Mouse (Mus musculus): Measurements from ENCODE around the gene Zmynd11. TPM values are rescaled to one million over a fixed set of nuclear protein-coding genes. Genes with fewer than 3 reads are reported as not detected.

Gene Zmynd11
- polyA plus RNA-seq (2015; fragmentation: Nextera tagmentation; extraction: Ambion mirVana) = 130 and 139 TPM in 2 replicates

- peak; percentile 82 for ATAC-seq (ENCODE audit: low read depth)
- Histone ChIP-seq H3K4me1 (replicated peaks; ENCODE audit: control insufficient read depth, insufficient read depth, low read length) (peaks cover 29% of the 10 kb centered on the region), H3K36me3 (ENCODE audit: control insufficient read depth, insufficient read depth, low read length) (no peaks in the 10 kb centered on the region), H3K9me3 (ENCODE audit: control insufficient read depth, low read length) (no peaks in the 10 kb centered on the region), H3K9ac (ENCODE audit: low read length) (peak within 1 kb of the TSS; percentile 100), H3K4me2 (ENCODE audit: low read depth, low read length) (peak within 1 kb of the TSS; percentile 61), H3K27me3 (ENCODE audit: control insufficient read depth, insufficient read depth, low read depth, low read length) (no peaks in the 10 kb centered on the region), H3K27ac (ENCODE audit: low read length) (peak within 1 kb of the TSS; percentile 99), H3K4me3 (ENCODE audit: low read length) (peak within 1 kb of the TSS; percentile 80)
- WGBS = under 1% methylated on average over 63 of the region's 98 CpGs
These were observed at the start of gene Zmynd11 for GRCm38 (mm10) chr13:9764646-9765536. Gene Zmynd11 (minus strand): TSS chr13:9765330.

GRCm38 (mm10) chr13:9795889-9796631 is 30.9 kb upstream of the Zmynd11 start:
- H3K4me2 ChIP-seq (ENCODE audit: low read depth, low read length) = peak overlapping the region; percentile 42
- H3K27ac ChIP-seq (ENCODE audit: low read length) = no peak overlapping the region
- peak overlapping the region; percentile 6; the same call in 1 of the 2 replicates for H3K4me3 ChIP-seq (ENCODE audit: low read length)
- ATAC-seq (ENCODE audit: low read depth) = no peak
- 8% methylated on average over 12 of the region's 12 CpGs for WGBS
- no peaks in the 10 kb centered on the region for H3K9me3 ChIP-seq (ENCODE audit: control insufficient read depth, low read length)
- no peaks in the 10 kb centered on the region for H3K4me1 ChIP-seq (replicated peaks; ENCODE audit: control insufficient read depth, insufficient read depth, low read length)
- peaks cover 3% of the 10 kb centered on the region; the same call in 1 of the 2 replicates for H3K27me3 ChIP-seq (ENCODE audit: control insufficient read depth, insufficient read depth, low read depth, low read length)
- no peaks in the 10 kb centered on the region for H3K36me3 ChIP-seq (ENCODE audit: control insufficient read depth, insufficient read depth, low read length)
- no peak overlapping the region for H3K9ac ChIP-seq (ENCODE audit: low read length)

GRCm38 (mm10) chr13:9786050-9786449 is 20.9 kb upstream of the Zmynd11 start:
- ATAC-seq (ENCODE audit: low read depth) = no peak
- H3K4me1 ChIP-seq (replicated peaks; ENCODE audit: control insufficient read depth, insufficient read depth, low read length) = no peaks in the 10 kb centered on the region

GRCm38 (mm10) chr13:9783717-9784116 is 18.6 kb upstream of the Zmynd11 start:
- 57% methylated on average over 3 of the region's 3 CpGs for WGBS

More at GRCm38 (mm10) chr13:9786050-9786449, 20.9 kb upstream of the Zmynd11 start:
- no peaks in the 10 kb centered on the region for H3K9me3 ChIP-seq (ENCODE audit: control insufficient read depth, low read length)
- no peak overlapping the region for H3K4me2 ChIP-seq (ENCODE audit: low read depth, low read length)
- H3K9ac ChIP-seq (ENCODE audit: low read length) = no peak overlapping the region
- H3K4me3 ChIP-seq (ENCODE audit: low read length) = no peak overlapping the region
- H3K27ac ChIP-seq (ENCODE audit: low read length) = no peak overlapping the region
- no peaks in the 10 kb centered on the region for H3K27me3 ChIP-seq (ENCODE audit: control insufficient read depth, insufficient read depth, low read depth, low read length)
- H3K36me3 ChIP-seq (ENCODE audit: control insufficient read depth, insufficient read depth, low read length) = no peaks in the 10 kb centered on the region
- 62% methylated on average over 3 of the region's 3 CpGs for WGBS

GRCm38 (mm10) chr13:9775901-9776300 is 10.8 kb upstream of the Zmynd11 start:
- 29% methylated on average over 5 of the region's 5 CpGs for WGBS
- Histone ChIP-seq H3K9ac (ENCODE audit: low read length) (no peak overlapping the region), H3K9me3 (ENCODE audit: control insufficient read depth, low read length) (no peaks in the 10 kb centered on the region), H3K4me2 (ENCODE audit: low read depth, low read length) (no peak overlapping the region), H3K4me3 (ENCODE audit: low read length) (no peak overlapping the region), H3K27ac (ENCODE audit: low read length) (no peak overlapping the region), H3K27me3 (ENCODE audit: control insufficient read depth, insufficient read depth, low read depth, low read length) (no peaks in the 10 kb centered on the region), H3K4me1 (replicated peaks; ENCODE audit: control insufficient read depth, insufficient read depth, low read length) (no peaks in the 10 kb centered on the region), H3K36me3 (ENCODE audit: control insufficient read depth, insufficient read depth, low read length) (no peaks in the 10 kb centered on the region)
- ATAC-seq (ENCODE audit: low read depth) = no peak

More at GRCm38 (mm10) chr13:9783717-9784116, 18.6 kb upstream of the Zmynd11 start:
- no peaks in the 10 kb centered on the region for H3K9me3 ChIP-seq (ENCODE audit: control insufficient read depth, low read length)
- no peak for ATAC-seq (ENCODE audit: low read depth)
- H3K4me1 ChIP-seq (replicated peaks; ENCODE audit: control insufficient read depth, insufficient read depth, low read length) = no peaks in the 10 kb centered on the region
- H3K27me3 ChIP-seq (ENCODE audit: control insufficient read depth, insufficient read depth, low read depth, low read length) = no peaks in the 10 kb centered on the region
- H3K27ac ChIP-seq (ENCODE audit: low read length) = no peak overlapping the region
- H3K9ac ChIP-seq (ENCODE audit: low read length) = no peak overlapping the region
- H3K4me3 ChIP-seq (ENCODE audit: low read length) = no peak overlapping the region
- no peaks in the 10 kb centered on the region for H3K36me3 ChIP-seq (ENCODE audit: control insufficient read depth, insufficient read depth, low read length)
- no peak overlapping the region for H3K4me2 ChIP-seq (ENCODE audit: low read depth, low read length)

- ATAC-seq (ENCODE audit: low read depth) = no peak
- Histone ChIP-seq H3K36me3 (ENCODE audit: control insufficient read depth, insufficient read depth, low read length) (no peaks in the 10 kb centered on the region), H3K4me1 (replicated peaks; ENCODE audit: control insufficient read depth, insufficient read depth, low read length) (no peaks in the 10 kb centered on the region), H3K9me3 (ENCODE audit: control insufficient read depth, low read length) (no peaks in the 10 kb centered on the region), H3K9ac (ENCODE audit: low read length) (no peak overlapping the region), H3K27ac (ENCODE audit: low read length) (no peak overlapping the region), H3K4me2 (ENCODE audit: low read depth, low read length) (no peak overlapping the region), H3K27me3 (ENCODE audit: control insufficient read depth, insufficient read depth, low read depth, low read length) (no peaks in the 10 kb centered on the region), H3K4me3 (ENCODE audit: low read length) (no peak overlapping the region)
These were observed 8.9 kb upstream of the Zmynd11 start for GRCm38 (mm10) chr13:9774077-9774476.

- H3K27me3 ChIP-seq (ENCODE audit: control insufficient read depth, insufficient read depth, low read depth, low read length) = no peaks in the 10 kb centered on the region
- no peak for ATAC-seq (ENCODE audit: low read depth)
- H3K4me3 ChIP-seq (ENCODE audit: low read length) = no peak overlapping the region
- 49% methylated on average over 5 of the region's 5 CpGs for whole genome bisulfite sequencing
- no peaks in the 10 kb centered on the region for H3K36me3 ChIP-seq (ENCODE audit: control insufficient read depth, insufficient read depth, low read length)
- H3K4me2 ChIP-seq (ENCODE audit: low read depth, low read length) = no peak overlapping the region
- H3K9me3 ChIP-seq (ENCODE audit: control insufficient read depth, low read length) = no peaks in the 10 kb centered on the region
- peaks cover 11% of the 10 kb centered on the region for H3K4me1 ChIP-seq (replicated peaks; ENCODE audit: control insufficient read depth, insufficient read depth, low read length)
- no peak overlapping the region for H3K27ac ChIP-seq (ENCODE audit: low read length)
- no peak overlapping the region for H3K9ac ChIP-seq (ENCODE audit: low read length)
These were observed 2.1 kb upstream of the Zmynd11 start for GRCm38 (mm10) chr13:9767279-9767678.

GRCm38 (mm10) chr13:9766497-9766896 is 1.4 kb upstream of the Zmynd11 start:
- H3K9me3 ChIP-seq (ENCODE audit: control insufficient read depth, low read length) = no peaks in the 10 kb centered on the region
- no peak overlapping the region for H3K27ac ChIP-seq (ENCODE audit: low read length)
- no peak overlapping the region for H3K4me2 ChIP-seq (ENCODE audit: low read depth, low read length)
- H3K36me3 ChIP-seq (ENCODE audit: control insufficient read depth, insufficient read depth, low read length) = no peaks in the 10 kb centered on the region
- no peak overlapping the region for H3K9ac ChIP-seq (ENCODE audit: low read length)
- no peak overlapping the region for H3K4me3 ChIP-seq (ENCODE audit: low read length)
- H3K4me1 ChIP-seq (replicated peaks; ENCODE audit: control insufficient read depth, insufficient read depth, low read length) = peaks cover 18% of the 10 kb centered on the region
- no peaks in the 10 kb centered on the region for H3K27me3 ChIP-seq (ENCODE audit: control insufficient read depth, insufficient read depth, low read depth, low read length)
- ATAC-seq (ENCODE audit: low read depth) = no peak
- WGBS = 78% methylated on average over 1 of the region's 1 CpGs

- H3K27ac ChIP-seq (ENCODE audit: low read length) = no peak overlapping the region; the same call in 1 of the 2 replicates
- H3K4me3 ChIP-seq (ENCODE audit: low read length) = peak overlapping the region; percentile 80
- H3K9me3 ChIP-seq (ENCODE audit: control insufficient read depth, low read length) = no peaks in the 10 kb centered on the region
- peak overlapping the region; percentile 61 for H3K4me2 ChIP-seq (ENCODE audit: low read depth, low read length)
- no peak for ATAC-seq (ENCODE audit: low read depth)
- H3K4me1 ChIP-seq (replicated peaks; ENCODE audit: control insufficient read depth, insufficient read depth, low read length) = peaks cover 24% of the 10 kb centered on the region
- peak overlapping the region; percentile 100 for H3K9ac ChIP-seq (ENCODE audit: low read length)
- H3K36me3 ChIP-seq (ENCODE audit: control insufficient read depth, insufficient read depth, low read length) = no peaks in the 10 kb centered on the region
- H3K27me3 ChIP-seq (ENCODE audit: control insufficient read depth, insufficient read depth, low read depth, low read length) = no peaks in the 10 kb centered on the region
- WGBS = 5% methylated on average over 4 of the region's 4 CpGs
These were observed 364 bp upstream of the Zmynd11 start for GRCm38 (mm10) chr13:9765537-9765851.
